Mouse (Mus musculus) CH12.LX (cell line): ENCODE measurements at regions not wholly inside any gene's neighbourhood (a gene's known extent, or its start where the extent isn't known, plus 50 kb on each side); places are given as distances from the start of the nearest gene placed in this dataset.

ENCODE experiments used
- DNase-seq: peaks from one replicate; pipeline ENCODE4 v3.0.0-alpha.2; 2013; ENCODE audit errors: extremely low read depth
- H3K27ac ChIP-seq: 2 replicates; pipeline ENCODE4 v1.5.1; 2012; ENCODE audit warnings: low read depth, mild to moderate bottlenecking, control low read depth, moderate library complexity; ENCODE audit not compliant: insufficient read depth
- H3K27me3 ChIP-seq: replicated peaks from 2 replicates; pipeline ENCODE3; 2012; ENCODE audit warnings: inconsistent platforms
- H3K36me3 ChIP-seq, 2 experiments: replicated peaks in 1 of 2; 2 replicates each; pipeline versions ENCODE3 to v1.6.1; 2012; ENCODE audit warnings: inconsistent platforms in 1 of 2, low read length in 1 of 2, mild to moderate bottlenecking in 1 of 2, mixed read lengths in 1 of 2, moderate library complexity in 1 of 2; ENCODE audit not compliant: control insufficient read depth in 1 of 2, insufficient read depth in 1 of 2
- H3K4me1 ChIP-seq, 2 experiments: 2 replicates each; pipeline ENCODE4 v1.6.1; 2012; ENCODE audit warnings: inconsistent platforms in 1 of 2, moderate library complexity in 1 of 2; ENCODE audit not compliant: insufficient read depth in 2 of 2, control insufficient read depth in 1 of 2
- H3K4me2 ChIP-seq: 2 replicates; pipeline ENCODE4 v1.6.1; 2012; ENCODE audit warnings: low read depth, mild to moderate bottlenecking, control low read depth; ENCODE audit not compliant: poor library complexity, insufficient read depth, severe bottlenecking
- H3K4me3 ChIP-seq, 3 experiments: fragments of 150-350 bp in 1 of 3; sonication (generic) in 1 of 3; replicated peaks in 1 of 3; 2 replicates each; pipeline versions ENCODE3 to v1.5.1; 2011 to 2012; ENCODE audit warnings: low read depth in 2 of 3, low read length in 2 of 3, mild to moderate bottlenecking in 2 of 3, moderate library complexity in 2 of 3, control low read depth in 1 of 3, improper control_type of control experiment in 1 of 3, inconsistent platforms in 1 of 3, mixed read lengths in 1 of 3; ENCODE audit not compliant: poor library complexity in 1 of 3
- H3K79me2 ChIP-seq: replicated peaks from 2 replicates; pipeline ENCODE4 v1.6.1; 2012; ENCODE audit warnings: mild to moderate bottlenecking, moderate library complexity; ENCODE audit not compliant: control insufficient read depth, poor library complexity, insufficient read depth, severe bottlenecking; ENCODE audit errors: extremely low read depth
- H3K9ac ChIP-seq: 2 replicates; pipeline ENCODE4 v1.6.1; 2012; ENCODE audit warnings: low read depth, mild to moderate bottlenecking, control low read depth, moderate library complexity; ENCODE audit not compliant: insufficient read depth
- H3K9me3 ChIP-seq: replicated peaks from 2 replicates; pipeline ENCODE3; 2012; ENCODE audit warnings: low read length, inconsistent platforms, mixed read lengths
- BHLHE40 ChIP-seq: IDR thresholded peaks from 2 replicates; pipeline ENCODE4 v1.6.1; 2011; ENCODE audit warnings: mild to moderate bottlenecking, low read depth, low read length, improper control_type of control experiment
- E2F4 ChIP-seq: IDR thresholded peaks from 2 replicates; pipeline ENCODE4 v1.6.1; 2011; ENCODE audit warnings: low read depth, low read length, improper control_type of control experiment; ENCODE audit not compliant: insufficient replicate concordance
- ELF1 ChIP-seq: IDR thresholded peaks from 2 replicates; pipeline ENCODE4 v1.6.1; 2014; ENCODE audit warnings: low read depth, mild to moderate bottlenecking, inconsistent platforms, low read length, improper control_type of control experiment
- EP300 ChIP-seq: IDR thresholded peaks from 2 replicates; pipeline ENCODE4 v1.6.1; 2011; ENCODE audit warnings: low read length, improper control_type of control experiment
- ETS1 ChIP-seq: conservative IDR thresholded peaks from 2 replicates; pipeline ENCODE4 v1.6.1; 2012; ENCODE audit warnings: low read depth, mild to moderate bottlenecking, inconsistent platforms, low read length, improper control_type of control experiment, moderate library complexity
- GABPA ChIP-seq: IDR thresholded peaks from 2 replicates; pipeline ENCODE4 v1.6.1; 2012; ENCODE audit warnings: low read depth, low read length, improper control_type of control experiment, inconsistent platforms; ENCODE audit not compliant: insufficient replicate concordance
- HCFC1 ChIP-seq: IDR thresholded peaks from 2 replicates; pipeline ENCODE4 v1.6.1; 2012; ENCODE audit warnings: low read depth, mild to moderate bottlenecking, inconsistent platforms, low read length, improper control_type of control experiment
- MAZ ChIP-seq: IDR thresholded peaks from 2 replicates; pipeline ENCODE4 v1.6.1; 2012; ENCODE audit warnings: low read depth, mild to moderate bottlenecking, inconsistent platforms, low read length, improper control_type of control experiment, moderate library complexity
- NELFE ChIP-seq: IDR thresholded peaks from 2 replicates; pipeline ENCODE4 v1.6.1; 2011; ENCODE audit warnings: low read depth, low read length, improper control_type of control experiment
- NRF1 ChIP-seq: IDR thresholded peaks from 2 replicates; pipeline ENCODE4 v1.6.1; 2014; ENCODE audit warnings: low read depth, mild to moderate bottlenecking, inconsistent platforms, low read length, improper control_type of control experiment, moderate library complexity
- PAX5 ChIP-seq: IDR thresholded peaks from 2 replicates; pipeline ENCODE4 v1.6.1; 2012; ENCODE audit warnings: low read length, inconsistent platforms, mixed read lengths
- POLR2AphosphoS2 ChIP-seq: IDR thresholded peaks from 2 replicates; pipeline ENCODE4 v1.6.1; 2011; ENCODE audit warnings: low read depth, low read length, improper control_type of control experiment
- RAD21 ChIP-seq: IDR thresholded peaks from 2 replicates; pipeline ENCODE4 v1.6.1; 2011; ENCODE audit warnings: low read depth, mild to moderate bottlenecking, low read length, improper control_type of control experiment, moderate library complexity
- RCOR1 ChIP-seq: conservative IDR thresholded peaks from 2 replicates; pipeline ENCODE4 v1.6.1; 2012; ENCODE audit warnings: low read depth, mild to moderate bottlenecking, inconsistent platforms, low read length, improper control_type of control experiment
- SIN3A ChIP-seq: IDR thresholded peaks from 2 replicates; pipeline ENCODE4 v1.6.1; 2012; ENCODE audit warnings: low read length, improper control_type of control experiment, inconsistent platforms
- TBP ChIP-seq: conservative IDR thresholded peaks from 2 replicates; pipeline ENCODE4 v1.6.1; 2011; ENCODE audit warnings: low read depth, low read length, improper control_type of control experiment
- TCF12 ChIP-seq: IDR thresholded peaks from 2 replicates; pipeline ENCODE4 v1.6.1; 2014; ENCODE audit warnings: low read depth, mild to moderate bottlenecking, inconsistent platforms, low read length, improper control_type of control experiment
- UBTF ChIP-seq: IDR thresholded peaks from 2 replicates; pipeline ENCODE4 v1.6.1; 2012; ENCODE audit warnings: low read depth, mild to moderate bottlenecking, inconsistent platforms, low read length, improper control_type of control experiment, moderate library complexity
- USF1 ChIP-seq: IDR thresholded peaks from 2 replicates; pipeline ENCODE4 v1.6.1; 2014; ENCODE audit warnings: low read depth, mild to moderate bottlenecking, inconsistent platforms, low read length, improper control_type of control experiment
- USF2 ChIP-seq: conservative IDR thresholded peaks from 2 replicates; pipeline ENCODE4 v1.6.1; 2011; ENCODE audit warnings: low read depth, low read length, improper control_type of control experiment
- ZKSCAN1 ChIP-seq: IDR thresholded peaks from 2 replicates; pipeline ENCODE4 v1.6.1; 2012; ENCODE audit warnings: low read depth, inconsistent platforms, low read length, improper control_type of control experiment, borderline replicate concordance
- ZMIZ1 ChIP-seq: IDR thresholded peaks from 2 replicates; pipeline ENCODE4 v1.6.1; 2012; ENCODE audit warnings: low read depth, mild to moderate bottlenecking, inconsistent platforms, low read length, improper control_type of control experiment
- dilution Hi-C: fragments of 300-500 bp; cut with MboI; formaldehyde crosslinking; loops from 2 replicates; pipeline ENCODE4 v1.14.3; 2020; ENCODE audit warnings: low sequenced_read_pairs; ENCODE audit not compliant: extremely low pct_unique_long_range_greater_than_20kb, extremely low pct_ligation_motif_present
- in situ Hi-C: fragments of 300-500 bp; cut with MboI; formaldehyde crosslinking; loops from 3 replicates; pipeline ENCODE4 v1.14.3; 2019; ENCODE audit warnings: low sequenced_read_pairs, low pct_ligation_motif_present, low pct_unique_long_range_greater_than_20kb, mixed read lengths

GRCm38 (mm10) chr4:105584329-105584925, 205.2 kb upstream of the Gm12728 start:
- no peak overlapping the region for H3K4me3 ChIP-seq
- in situ Hi-C loops = no loop called here
- TF ChIP-seq NRF1 = no peak
- no peak for TF ChIP-seq TCF12
- TF ChIP-seq BHLHE40 = no peak
- TF ChIP-seq USF2 = no peak
- TF ChIP-seq PAX5 = no peak
- H3K36me3 ChIP-seq = no peaks in the 10 kb centered on the region
- no peak overlapping the region for H3K4me2 ChIP-seq
- DNase-seq = no peak
- dilution Hi-C loops = no loop called here
- H3K79me2 ChIP-seq = no peaks in the 10 kb centered on the region
- H3K27ac ChIP-seq = no peak overlapping the region
- no peaks in the 10 kb centered on the region for H3K9me3 ChIP-seq
- H3K9ac ChIP-seq = no peak overlapping the region
- H3K4me1 ChIP-seq = 0 out of 4 replicates have a peak, but pooled peaks cover 0 to 3% of the 10 kb centered on the region in 2 experiments
- peaks cover 6% of the 10 kb centered on the region for H3K27me3 ChIP-seq

DNA sequence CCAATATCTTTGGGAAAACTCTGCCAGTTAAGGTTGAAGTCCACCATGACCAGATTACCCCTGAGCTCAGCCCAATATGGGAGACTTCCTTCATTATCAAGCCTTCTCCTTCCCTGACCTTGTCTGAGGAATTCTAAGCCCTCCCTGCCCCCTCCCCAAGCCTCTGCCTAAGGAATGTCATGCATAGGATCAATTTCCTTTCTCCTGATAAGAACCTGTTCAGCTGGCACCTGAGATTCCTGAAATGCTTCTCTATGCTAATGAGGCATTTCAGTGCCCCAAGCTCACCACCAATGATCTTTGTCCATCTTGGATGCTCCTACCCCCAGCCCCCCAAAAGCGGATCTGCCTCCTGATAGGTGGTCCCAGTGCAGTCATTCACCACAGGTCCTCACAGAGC, 186.0 kb upstream of the Gm12728 start:
- Histone ChIP-seq H3K79me2 (no peaks in the 10 kb centered on the region), H3K36me3 (no peaks in the 10 kb centered on the region), H3K4me3 (no peak overlapping the region), H3K4me2 (no peak overlapping the region), H3K27ac (no peak overlapping the region), H3K9me3 (no peaks in the 10 kb centered on the region), H3K27me3 (peaks cover 27% of the 10 kb centered on the region), H3K4me1 (no peaks in the 10 kb centered on the region), H3K9ac (no peak overlapping the region)
- DNase-seq = no peak
- dilution Hi-C loops = no loop called here
- no peak for TF ChIP-seq ZMIZ1
- TF ChIP-seq ZKSCAN1 = no peak
- TF ChIP-seq SIN3A = no peak
- TF ChIP-seq TBP = no peak
- TF ChIP-seq MAZ = no peak
- no peak for TF ChIP-seq GABPA
- TF ChIP-seq RAD21 = no peak
- no peak for TF ChIP-seq ETS1
- no peak for TF ChIP-seq POLR2AphosphoS2
- no peak for TF ChIP-seq ELF1
- TF ChIP-seq USF1 = no peak
- TF ChIP-seq HCFC1 = no peak
- TF ChIP-seq PAX5 = no peak
- TF ChIP-seq EP300 = no peak
- TF ChIP-seq RCOR1 = no peak
- TF ChIP-seq NELFE = no peak
- no peak for TF ChIP-seq E2F4
- TF ChIP-seq UBTF = no peak
- in situ Hi-C loops = no loop called here
